Mouse (Mus musculus) adrenal gland, adult 2 months (tissue): ENCODE data around the gene Lrg1. TPM values are rescaled to one million over a fixed set of nuclear protein-coding genes. Genes with fewer than 3 reads are reported as not detected.
"Not testable (repeated sequence)": the region's sequence is repeated elsewhere in the genome, so short reads cannot be mapped to it uniquely, and the experiment has no call there.

Source experiments
- DNase-seq: peaks from one replicate; pipeline ENCODE4 v3.0.0; 2021
- polyA plus RNA-seq: library from polyadenylated mRNA; depleted of rRNA; stranded (reverse); fragments of >200 nt; gene quantifications from 2 replicates; pipeline ENCODE4 v1.2.3, GENCODE M21; 2012
- total RNA-seq, 2 experiments: library from RNA; stranded (reverse); gene quantifications; 2 replicates each; pipeline ENCODE4 v1.2.3; 2021

Lrg1 gene
- total and polyA plus RNA-seq, 3 experiments, result 23.9 to 134 (median 45.5) TPM

DNA sequence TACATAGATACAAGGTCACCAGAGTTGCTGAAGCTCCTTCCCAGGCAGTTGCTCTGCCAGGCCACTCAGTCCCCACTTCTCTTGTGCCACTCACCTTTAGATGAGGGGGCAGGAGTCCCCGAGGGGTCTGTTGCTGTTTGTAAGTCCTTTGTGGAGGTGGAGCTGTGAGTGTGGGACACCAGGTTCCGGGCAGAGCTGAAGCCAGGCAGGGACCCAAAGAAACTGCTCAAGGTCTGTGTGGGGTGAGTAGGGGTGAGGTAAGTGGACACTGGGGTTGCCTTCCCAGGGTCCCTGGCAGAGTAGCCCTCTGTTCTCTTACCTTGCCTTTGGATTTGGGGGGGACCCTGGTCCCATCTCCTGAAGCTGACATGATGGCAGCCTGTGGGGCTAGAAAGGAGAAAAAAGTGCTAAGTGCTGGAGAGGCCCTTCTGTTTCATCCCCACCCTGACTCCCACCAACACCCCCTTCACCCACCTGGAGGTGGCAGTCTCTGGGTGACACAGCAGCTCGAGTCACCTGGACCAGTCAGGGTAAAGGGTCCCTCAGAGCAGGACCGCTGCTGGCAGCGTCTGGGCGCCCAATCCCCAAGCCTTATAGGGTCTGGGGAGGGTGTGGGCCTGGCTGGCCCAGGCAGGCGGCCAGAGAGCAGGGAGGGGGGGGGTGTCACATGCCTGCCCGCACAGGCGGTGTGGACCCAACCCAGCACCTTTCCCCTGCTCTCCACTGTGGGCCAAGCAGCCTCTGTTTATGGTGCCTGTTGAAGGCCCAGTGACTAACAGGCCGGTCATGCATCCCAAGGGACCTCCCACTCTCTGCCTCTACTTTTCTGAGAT, 12.4 kb downstream of the Lrg1 start, which contains the start of gene Plin4:
TSS of gene Plin4 (minus strand) at position 585 of the 833 bp plus-strand sequence.
- DNase-seq, result peak; percentile 68

DNA sequence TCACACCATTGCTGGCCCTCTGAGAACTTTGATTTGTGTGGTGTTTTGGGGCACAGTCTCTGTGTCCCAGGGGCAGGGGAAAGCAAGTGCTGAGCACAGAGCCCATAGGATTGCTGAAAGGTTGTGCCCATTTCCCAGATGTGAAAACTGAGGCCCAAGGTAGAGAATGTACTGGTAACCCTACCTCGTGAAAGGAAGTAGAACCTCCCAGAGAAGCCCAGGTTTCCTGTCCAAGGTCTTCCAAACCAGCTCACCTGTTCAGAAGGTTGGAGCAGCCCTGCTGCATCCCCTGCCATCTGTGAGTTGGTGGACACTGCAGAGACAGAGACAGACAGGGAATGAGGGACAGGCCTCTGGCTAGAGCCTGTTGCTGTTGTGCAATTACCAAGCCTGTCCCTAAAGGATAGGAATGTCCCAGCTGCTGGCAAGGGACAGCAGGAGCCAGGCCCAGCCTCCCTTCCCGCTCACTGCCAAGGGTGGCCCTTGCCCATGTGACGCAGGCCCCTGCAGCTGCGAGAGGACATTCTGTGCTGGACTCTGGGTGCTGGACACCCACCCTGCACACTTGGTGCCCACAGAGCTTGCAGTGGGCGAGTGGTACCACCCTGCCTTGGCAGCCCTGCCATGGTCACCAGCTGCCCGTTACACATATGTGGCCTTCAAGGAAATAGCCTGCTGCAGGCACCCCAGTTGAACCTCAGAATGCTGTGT, 13.3 kb downstream of the Lrg1 start:
- DNase-seq, result peak; percentile 84

DNA sequence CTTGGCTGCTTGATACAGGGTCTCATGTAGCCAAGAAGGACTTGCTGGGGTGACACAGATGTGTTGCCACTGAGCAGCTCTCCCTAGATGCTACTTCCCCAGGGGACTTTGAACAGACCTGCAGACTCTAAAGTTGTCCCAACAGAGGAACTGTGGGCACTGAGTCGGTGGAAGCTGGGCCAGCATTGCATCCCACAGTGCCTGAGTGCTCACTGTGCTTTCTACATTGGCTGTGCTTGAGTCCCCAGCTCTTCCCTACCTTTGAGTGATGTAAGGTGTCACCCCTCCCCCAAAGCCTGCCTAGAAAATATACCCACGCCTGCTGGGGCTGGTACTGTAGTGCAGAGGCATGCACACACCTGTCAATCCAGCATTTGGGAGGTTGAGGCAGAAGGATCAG, 14.1 kb downstream of the Lrg1 start:
- DNase-seq, result no peak

DNA sequence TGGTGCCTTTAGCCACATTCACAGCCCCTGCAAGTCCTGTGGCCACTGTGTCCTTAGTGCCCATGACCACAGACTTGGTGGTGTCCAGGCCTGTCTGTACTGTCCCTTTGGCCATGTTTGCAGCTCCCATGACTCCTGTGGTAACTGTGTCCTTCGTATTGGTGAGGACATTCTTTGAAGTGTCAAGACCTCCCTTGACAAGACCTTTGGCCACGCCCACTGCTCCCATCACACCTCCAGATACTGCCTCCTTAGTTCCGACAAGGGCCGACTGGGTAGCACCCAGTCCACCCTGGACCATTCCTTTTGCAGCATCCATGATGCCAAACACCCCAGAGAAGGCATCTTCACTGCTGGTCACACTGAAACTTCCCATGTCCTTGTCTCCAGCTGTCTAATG, 14.8 kb downstream of the Lrg1 start:
- peak; percentile 23 for DNase-seq

DNA sequence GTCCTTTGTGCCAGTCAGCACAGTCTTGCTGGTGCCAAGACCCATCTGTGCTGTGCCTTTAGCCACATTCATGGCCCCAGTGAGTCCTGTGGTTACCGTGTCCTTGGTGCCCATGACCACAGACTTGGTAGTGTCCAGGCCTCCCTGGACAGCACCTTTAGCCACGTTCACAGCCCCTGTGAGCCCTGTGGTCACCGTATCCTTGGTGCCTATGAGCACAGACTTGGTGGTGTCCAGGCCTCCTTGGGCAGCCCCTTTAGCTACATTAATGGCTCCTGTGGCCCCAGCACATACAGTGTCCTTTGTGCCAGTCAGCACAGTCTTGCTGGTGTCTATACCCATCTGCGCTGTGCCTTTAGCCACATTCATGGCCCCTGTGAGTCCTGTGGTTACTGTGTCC, 15.4 kb downstream of the Lrg1 start:
- DNase-seq, result peak; percentile 17

DNA sequence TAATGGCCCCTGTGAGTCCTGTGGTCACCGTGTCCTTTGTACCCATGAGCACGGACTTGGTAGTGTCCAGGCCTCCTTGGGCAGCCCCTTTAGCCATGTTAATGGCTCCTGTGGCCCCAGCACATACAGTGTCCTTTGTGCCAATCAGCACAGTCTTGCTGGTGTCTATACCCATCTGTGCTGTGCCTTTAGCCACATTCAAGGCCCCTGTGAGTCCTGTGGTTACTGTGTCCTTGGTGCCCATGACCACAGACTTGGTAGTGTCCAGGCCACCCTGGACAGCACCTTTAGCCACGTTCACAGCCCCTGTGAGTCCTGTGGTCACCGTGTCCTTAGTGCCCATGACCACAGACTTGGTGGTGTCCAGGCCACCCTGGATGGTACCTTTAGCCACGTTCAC, 17.0 kb downstream of the Lrg1 start:
- DNase-seq, result peak; percentile 34

DNA sequence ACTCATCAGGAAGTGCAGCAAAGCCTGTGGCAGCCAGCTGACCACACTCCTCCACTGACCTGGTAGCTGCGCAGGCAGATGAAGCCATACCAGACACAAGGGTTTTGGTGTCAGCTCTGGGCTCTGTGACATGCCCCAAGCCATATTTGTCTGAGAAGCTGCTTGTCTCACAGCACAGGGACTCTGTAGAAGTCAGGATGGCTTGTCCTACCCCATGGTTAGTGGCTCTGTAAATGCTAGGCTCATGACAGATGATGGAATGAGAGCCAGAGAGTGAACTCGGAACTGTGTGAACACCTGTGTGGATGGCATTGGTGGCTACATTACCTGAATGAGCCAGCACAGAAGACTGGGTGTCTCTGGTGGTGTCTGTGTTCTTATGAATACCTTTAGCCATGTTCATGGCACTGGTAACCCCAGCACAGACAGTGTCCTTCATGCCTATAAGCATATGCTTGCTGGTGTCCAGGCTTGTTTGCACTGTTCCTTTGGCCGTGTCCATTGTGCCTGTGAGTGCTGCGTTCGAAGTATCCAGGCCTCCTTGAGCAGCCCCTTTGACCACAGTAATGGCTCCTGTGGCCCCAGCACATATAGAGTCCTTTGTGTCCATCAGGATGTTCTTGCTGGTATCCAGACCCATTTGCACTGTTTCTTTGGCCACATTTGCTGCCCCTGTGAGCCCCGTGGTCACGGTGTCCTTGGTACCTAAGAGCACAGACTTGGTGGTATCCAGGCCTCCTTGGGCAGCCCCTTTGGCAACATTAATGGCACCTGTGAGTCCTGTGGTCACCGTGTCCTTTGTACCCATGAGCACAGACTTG, 18.1 kb downstream of the Lrg1 start:
- peak; percentile 20 for DNase-seq

DNA sequence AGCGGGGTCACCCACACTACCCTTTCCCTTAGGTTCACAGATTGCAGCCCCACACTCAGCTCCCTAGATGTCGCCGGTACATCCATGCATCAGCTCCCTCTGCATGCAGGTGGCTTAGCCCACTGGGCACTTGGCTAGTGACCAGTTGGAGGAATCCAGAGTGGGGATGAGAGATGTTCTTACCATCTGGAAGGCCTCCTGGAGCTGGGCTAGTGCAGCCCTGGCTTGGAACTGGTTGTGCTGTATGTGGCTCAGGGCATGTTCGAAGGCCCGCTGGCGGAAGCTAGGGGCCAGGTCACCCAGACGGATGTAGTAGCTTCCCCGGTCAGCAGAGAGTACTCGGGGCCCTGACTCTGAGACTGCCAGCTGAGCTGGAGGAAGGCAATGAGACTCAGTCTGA, 18.9 kb downstream of the Lrg1 start:
- peak; percentile 24 for DNase-seq

DNA sequence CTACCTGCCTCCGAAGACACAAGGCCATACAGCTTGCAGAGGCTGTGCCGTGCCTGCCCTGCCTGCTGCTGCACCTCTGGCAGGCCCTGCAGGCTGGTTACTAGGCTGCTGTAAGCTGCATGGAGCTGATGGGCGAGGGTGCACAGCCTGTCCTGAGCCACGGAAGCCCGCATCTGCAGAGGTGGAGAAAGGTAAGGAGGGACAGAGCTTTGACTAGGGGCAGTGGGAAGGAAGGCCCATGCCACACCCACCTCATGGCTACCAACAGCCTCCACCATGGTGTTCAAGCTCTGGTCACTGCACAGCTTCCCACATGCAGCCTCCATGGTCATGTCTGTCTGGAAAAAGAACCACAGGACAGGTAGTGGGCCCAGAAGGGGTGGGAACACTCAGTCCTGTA, 19.6 kb downstream of the Lrg1 start:
- DNase-seq, result peak; percentile 24

DNA sequence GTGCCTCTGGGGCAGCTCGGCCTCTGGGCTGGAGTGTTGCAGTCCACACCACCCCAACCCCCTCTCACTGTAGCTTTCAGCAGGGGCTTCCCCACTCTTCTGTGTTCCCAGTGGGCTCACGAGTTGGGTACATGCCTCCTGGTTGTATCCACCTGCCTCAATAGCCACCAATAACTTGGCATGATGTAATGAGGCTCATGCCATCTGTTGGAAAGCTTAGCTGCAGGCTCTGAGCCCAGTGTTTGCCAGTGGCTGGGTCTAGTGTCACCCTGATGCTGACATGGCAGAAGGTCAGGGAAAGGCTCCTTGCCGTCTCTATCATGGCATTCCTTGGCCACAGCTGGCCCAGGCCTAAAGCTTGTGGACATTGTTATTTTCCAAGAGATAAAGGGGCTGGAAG, 21.0 kb downstream of the Lrg1 start:
- peak; percentile 55 for DNase-seq

DNA sequence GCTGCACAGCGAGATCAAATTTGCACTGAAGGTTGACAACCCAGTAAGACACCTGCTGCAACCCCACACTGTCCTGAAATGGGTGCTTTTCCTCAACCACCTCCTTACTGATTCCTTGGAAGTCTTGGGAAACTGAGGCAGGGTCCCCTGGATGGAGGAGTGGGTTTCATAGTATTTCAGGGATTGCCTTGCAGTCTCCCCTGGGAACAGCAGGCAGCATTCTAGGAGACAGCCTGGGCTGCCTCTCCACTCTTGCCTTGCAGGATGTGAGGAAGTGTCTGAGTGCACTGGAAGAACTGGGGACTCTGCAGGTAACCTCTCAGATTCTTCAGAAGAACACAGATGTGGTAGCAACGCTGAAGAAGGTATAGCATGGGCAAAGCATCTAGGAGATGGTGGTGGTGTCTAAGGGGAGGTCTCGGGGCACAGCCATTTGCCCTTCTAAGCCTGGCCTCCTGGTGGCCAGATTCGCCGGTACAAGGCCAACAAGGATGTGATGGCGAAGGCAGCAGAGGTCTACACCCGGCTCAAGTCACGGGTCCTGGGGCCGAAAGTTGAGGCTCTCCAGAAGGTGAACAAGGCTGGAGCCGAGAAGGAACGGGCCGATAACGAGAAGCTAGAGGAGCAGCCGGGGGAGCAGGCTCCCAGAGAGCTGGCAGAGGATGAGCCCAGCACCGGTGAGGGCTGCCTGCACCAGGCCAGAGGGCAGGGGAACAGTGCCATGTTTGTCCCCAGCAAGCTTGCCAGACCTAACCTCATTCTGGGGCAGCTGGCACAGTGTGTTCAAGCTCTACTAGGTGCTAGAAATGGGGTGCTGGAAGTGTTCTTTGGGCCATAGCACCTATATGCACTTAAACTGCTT, 22.9 kb downstream of the Lrg1 start:
- DNase-seq, result peak; percentile 19

DNA sequence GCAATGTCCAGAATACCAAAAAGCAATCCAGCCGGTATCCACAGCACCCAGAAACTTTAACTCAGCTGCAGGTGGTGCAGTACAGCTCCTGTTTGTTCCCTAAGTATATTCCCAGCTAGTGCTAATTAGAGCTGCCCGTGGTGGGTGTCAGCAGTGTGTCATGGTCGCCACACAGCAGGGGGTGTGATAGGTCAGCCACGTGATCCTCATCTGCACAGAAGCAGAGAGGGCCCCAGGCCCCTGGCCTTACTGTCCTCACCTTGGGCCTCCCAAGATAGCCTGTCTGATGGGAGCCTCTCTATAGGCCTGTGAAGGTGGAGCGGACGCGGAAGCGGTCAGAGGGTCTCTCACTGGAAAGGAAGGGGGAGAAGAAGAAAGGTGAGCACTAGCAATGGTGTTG, 23.6 kb downstream of the Lrg1 start:
- DNase-seq, result no peak

DNA sequence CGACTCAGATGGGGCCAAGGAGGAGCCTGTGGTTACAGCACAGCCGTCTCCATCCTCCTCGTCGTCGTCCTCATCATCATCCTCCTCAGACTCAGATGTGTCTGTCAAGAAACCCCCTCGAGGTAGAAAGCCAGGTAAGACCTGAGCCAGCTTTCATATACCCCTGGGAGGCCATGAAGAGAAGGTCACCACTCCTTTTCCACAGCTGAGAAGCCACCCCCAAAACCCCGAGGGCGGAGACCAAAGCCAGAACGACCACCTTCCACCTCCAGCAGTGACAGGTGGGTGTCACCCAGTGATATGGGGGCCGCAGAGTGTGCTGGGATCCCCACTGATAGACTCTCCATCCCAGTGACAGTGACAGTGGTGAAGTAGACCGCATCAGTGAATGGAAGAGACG, 24.9 kb downstream of the Lrg1 start:
- DNase-seq, result no peak

DNA sequence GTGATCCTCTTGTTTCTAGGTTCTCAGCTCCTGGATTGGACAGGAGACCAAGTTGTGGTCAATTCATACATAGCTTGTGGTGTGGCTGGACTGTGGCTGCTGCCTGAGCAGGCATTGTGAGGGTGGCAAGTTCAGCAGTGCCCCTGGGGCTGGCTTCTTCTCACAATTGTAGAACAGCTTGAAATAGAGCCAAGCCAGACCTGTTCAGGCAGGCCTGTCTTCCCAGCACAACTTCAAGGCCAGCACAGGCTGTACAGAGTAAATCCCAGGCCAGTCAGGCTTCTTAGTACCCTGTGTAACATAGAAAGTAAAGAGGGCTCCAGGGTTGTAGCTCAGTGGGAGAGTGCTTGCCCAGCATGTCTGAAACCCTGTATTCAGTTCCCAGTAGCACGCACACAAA, 29.0 kb downstream of the Lrg1 start:
- DNase-seq, result no peak

DNA sequence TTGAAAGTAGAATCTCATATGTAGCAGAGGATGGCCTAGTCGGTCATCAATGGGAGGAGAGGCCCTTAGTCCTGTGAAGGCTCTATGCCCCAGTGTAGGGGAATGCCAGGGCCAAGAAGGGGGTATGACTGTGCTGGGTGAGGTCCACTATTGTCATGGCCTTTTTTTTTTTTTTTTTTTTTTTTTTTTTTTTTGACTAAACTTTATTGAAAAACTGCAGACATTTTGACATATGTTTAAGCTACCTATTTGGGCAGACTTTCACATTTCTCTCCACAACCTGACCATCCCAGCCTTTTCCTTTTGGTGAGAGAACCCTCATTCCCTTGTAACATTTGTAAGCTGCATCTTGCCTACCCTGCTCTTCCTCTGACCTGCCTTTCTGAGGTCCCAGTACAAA, 29.5 kb downstream of the Lrg1 start:
- no peak for DNase-seq

DNA sequence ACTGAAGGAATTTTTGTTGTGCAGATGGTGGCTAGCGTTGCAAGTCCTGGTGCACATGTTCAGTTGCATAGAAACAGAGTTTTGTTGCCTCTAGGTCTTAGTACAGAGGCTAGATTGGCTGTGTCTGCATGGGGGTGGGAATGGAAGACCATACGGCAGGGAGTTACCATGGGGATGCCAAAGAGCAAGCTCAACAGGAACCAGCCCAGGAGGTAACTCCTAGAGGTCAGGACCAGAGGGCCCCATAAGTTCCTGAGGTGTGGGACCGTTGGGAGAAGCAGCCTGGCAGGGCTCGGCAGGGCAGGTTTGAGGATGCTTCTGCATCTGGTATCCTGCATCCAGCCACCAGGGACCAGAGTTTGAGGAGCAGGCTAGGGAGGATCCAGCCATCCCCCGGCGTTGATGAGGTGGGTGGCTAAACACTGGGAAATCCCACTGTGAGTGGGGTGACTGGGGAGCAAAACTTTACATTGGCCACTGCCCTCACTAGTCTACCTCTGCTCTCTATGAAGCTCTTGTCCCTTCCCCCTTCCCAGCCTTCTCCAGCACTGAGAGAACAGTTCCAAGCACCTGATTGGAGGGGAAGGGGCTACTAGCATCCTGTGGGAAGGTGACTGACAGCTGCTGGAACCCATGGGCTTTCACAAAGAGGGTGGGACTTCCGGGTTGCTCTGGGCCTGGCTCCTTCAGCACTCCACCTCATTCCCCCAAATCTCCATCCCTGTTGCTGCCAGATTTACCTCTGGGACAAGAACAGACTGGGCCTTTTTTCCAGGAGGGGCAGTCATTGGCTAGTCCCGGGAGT, 40.8 kb downstream of the Lrg1 start:
- DNase-seq, result no peak

DNA sequence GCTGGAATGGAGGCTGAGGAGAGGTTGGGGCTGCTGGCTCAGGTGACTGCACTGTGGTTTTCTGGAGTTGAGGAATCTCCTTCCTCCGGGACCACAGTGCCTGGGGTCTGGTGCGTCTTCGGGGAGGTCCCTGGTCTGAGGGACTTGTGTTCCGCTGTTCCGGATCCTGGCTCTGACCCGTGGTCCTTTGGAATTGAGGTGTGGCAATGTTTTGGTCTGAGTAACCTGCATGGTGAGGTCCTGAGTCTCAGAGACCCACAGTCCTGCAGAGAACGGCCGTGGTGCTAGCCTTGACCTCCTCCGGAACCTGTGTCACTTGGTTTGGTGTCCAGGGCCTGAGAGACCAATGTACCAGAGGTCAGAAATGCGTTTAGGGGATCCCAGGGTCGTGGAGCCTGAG, 41.9 kb downstream of the Lrg1 start:
- DNase-seq, result no peak

DNA sequence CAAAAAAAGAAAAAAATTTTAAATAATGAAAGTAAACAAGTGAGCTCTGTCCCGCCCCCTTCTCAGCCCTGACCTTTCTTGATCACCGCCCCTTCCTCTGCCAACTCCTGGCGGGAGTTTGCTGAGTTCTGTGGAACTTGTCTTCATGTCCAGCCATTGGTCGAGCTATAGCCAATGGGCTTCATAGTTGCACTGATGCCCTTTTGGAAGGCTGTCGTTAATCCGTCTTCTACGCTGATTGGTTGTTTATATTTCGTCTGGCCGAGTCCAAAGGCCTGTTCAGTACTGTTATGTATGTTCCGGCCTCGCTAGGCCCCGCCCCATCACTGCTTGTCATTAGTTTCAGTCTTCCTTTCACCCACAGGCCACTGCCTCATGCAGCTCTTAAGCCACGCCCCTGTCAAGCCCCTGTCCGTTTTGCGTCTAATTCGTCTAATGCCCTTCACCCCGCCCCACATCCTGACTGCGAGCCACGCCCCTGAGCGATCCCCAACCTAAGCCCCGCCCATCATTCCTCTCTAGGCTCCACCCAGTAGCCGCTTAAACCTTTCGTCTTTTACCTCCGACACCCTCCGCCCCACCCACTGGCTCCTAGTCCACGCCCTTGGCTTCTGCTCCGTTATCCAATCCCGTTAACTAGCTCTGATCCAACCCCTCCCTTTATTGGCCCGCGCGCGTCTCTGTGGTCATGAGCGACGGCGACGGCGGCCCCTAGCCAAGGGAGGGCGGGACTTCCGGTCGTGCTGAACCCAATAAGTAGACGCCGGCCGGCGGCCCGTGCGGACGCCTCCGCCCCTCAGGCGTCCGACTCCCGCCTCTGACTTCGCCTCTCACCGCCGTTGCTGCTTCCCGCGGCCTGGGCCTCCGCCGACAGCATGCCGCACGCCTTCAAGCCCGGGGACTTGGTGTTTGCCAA, 42.7 kb downstream of the Lrg1 start, which contains the start of gene Hdgfl2:
TSS of gene Hdgfl2 (plus strand) at position 755 of the 916 bp plus-strand sequence.
- peak; percentile 100 for DNase-seq

DNA sequence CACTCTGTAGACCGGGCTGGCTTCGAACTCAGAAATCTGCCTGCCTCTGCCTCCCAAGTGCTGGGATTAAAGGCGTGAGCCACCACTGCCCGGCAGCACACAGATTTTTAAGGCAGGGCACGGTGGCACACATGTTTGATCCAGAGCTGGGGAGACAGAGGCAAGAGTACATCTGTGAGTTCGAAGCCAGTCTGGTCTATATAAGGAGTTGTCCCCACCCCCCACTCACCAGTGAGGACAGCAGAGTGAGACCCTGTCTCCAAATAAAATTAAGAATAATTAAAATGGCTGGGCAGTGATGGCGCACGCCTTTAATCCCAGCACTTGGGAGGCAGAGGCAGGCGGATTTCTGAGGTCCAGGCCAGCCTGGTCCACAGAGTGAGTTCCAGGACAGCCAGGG, 43.4 kb downstream of the Lrg1 start:
- not testable (repeated sequence) for DNase-seq

DNA sequence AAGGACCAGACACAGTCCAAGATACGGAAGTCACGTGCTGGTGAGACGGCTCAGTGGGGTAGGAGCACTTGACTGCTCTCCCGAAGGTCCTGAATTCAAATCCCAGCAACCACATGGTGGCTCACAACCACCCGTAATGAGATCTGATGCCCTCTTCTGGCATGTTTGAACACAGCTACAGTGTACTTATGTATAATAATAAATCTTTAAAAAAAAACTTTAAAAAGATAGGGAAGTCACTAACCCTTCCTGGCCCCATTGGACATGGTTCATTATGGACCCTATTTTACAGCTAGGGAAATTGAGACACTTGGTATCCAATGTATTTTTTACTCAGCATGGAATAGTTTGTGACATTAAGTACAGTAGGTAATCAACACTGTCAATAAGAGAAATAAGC, 44.3 kb downstream of the Lrg1 start:
- DNase-seq, result no peak
